Mouse (Mus musculus) MEL (cell line): ENCODE measurements at regions not wholly inside any gene's neighbourhood (a gene's known extent, or its start where the extent isn't known, plus 50 kb on each side); places are given as distances from the start of the nearest gene placed in this dataset.

ENCODE experiments used
- CTCF ChIP-seq, 3 experiments: IDR thresholded peaks in 2 of 3; conservative IDR thresholded peaks in 1 of 3; 2 replicates each; pipeline ENCODE4 v1.5.1; 2011 to 2012; ENCODE audit warnings: low read length in 3 of 3, low read depth in 2 of 3, mild to moderate bottlenecking in 2 of 3, improper control_type of control experiment in 1 of 3, inconsistent platforms in 1 of 3, mixed read lengths in 1 of 3, moderate library complexity in 1 of 3; ENCODE audit not compliant: control insufficient read depth in 1 of 3, insufficient read depth in 1 of 3, poor library complexity in 1 of 3, severe bottlenecking in 1 of 3
- GABPA ChIP-seq: IDR thresholded peaks from 2 replicates; pipeline ENCODE4 v1.6.1; 2012; ENCODE audit warnings: low read depth, mild to moderate bottlenecking, inconsistent platforms, low read length, improper control_type of control experiment, moderate library complexity
- HCFC1 ChIP-seq: IDR thresholded peaks from 2 replicates; pipeline ENCODE4 v1.6.1; 2012; ENCODE audit warnings: low read depth, mild to moderate bottlenecking, inconsistent platforms, low read length, improper control_type of control experiment, moderate library complexity
- KAT2A ChIP-seq: conservative IDR thresholded peaks from 2 replicates; pipeline ENCODE4 v1.6.1; 2012; ENCODE audit warnings: low read depth, low read length, improper control_type of control experiment, inconsistent platforms
- MXI1 ChIP-seq: IDR thresholded peaks from 2 replicates; pipeline ENCODE4 v1.6.1; 2011; ENCODE audit warnings: mild to moderate bottlenecking, low read depth, low read length, improper control_type of control experiment
- TAL1 ChIP-seq: IDR thresholded peaks from 2 replicates; pipeline ENCODE4 v1.6.1; 2012; ENCODE audit warnings: mild to moderate bottlenecking, inconsistent platforms, low read length, moderate library complexity, mixed read lengths
- TBP ChIP-seq: IDR thresholded peaks from 2 replicates; pipeline ENCODE4 v1.8.0; 2011; ENCODE audit warnings: low read depth, low read length, improper control_type of control experiment
- UBTF ChIP-seq: IDR thresholded peaks from 2 replicates; pipeline ENCODE4 v1.6.1; 2012; ENCODE audit warnings: low read depth, mild to moderate bottlenecking, inconsistent platforms, low read length, improper control_type of control experiment, moderate library complexity, borderline replicate concordance; ENCODE audit not compliant: insufficient read depth

DNA sequence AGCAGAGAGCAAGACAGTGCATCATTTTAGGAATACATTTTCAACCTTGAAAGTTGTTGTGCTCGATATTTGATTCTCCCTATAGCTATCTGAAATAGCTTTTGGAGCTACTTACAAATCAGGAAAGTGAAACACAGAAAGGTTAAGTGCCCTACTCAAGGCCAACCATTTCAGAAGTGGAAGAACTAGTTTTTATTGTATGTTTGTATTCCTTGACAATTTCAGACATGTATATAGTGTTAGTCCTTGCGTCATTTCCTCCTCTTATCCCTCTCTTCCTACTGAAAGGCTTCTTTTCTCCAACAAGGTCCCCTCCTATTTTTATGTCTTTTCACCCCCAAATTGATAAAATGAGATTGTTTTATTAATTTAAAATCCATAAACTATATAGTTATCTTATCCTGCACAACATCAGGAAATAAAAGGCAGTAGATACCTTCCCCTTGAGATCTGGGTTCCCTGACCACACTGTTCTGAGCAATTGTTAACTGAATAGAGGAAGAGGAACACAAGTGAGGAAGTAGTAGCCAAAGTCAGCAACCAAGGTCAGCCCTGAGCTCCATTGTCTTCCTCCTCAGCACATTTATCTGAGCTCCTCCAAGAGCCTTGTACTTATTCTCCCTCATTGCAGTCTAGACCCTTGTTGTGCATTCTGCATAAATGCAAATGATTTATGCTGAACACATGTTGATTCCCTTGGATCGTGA, 76.1 kb upstream of the Ctsc start:
- TF ChIP-seq CTCF (IDR thresholded peaks at IDR 0.05 in 2 of 3, conservative IDR thresholded peaks at IDR 0.05 in 1 of 3; ENCODE audit: control insufficient read depth in 1 of 3, insufficient read depth in 1 of 3, low read depth in 2 of 3, low read length in 3 of 3, poor library complexity in 1 of 3, severe bottlenecking in 1 of 3), result no peak
- no peak for TF ChIP-seq MXI1
- no peak for TF ChIP-seq TBP
- no peak for TF ChIP-seq KAT2A
- no peak for TF ChIP-seq HCFC1
- no peak for TF ChIP-seq TAL1
- no peak for TF ChIP-seq UBTF
- no peak for TF ChIP-seq GABPA
